Mouse (Mus musculus): ENCODE data around the gene Swap70. TPM values are rescaled to one million over a fixed set of nuclear protein-coding genes. Genes with fewer than 3 reads are reported as not detected.

The Swap70 gene
- polyA plus RNA-seq, 1 experiment = 9.7 TPM

DNA sequence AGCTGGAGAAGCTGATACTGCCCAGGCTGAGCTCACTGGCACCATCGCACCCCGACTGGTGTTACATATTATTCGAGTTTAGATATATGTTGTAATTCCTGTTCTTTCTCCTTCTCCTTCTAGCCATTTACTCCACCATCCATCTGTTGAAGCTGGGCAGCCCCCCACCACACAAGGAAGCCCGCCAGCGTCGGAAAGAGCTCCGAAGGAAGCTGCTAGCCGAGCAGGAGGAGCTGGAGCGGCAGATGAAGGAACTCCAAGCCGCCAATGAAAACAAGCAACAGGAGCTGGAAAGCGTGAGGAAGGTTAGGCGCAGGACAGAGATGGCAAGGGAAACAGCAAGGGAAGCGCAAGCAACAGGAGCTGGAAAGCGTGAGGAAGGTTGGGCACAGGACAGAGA lies 48.3 kb downstream of the Swap70 start:
- no peak overlapping the region for H3K4me3 ChIP-seq (ENCODE audit: low read depth, low read length)
- H3K27me3 ChIP-seq (ENCODE audit: control insufficient read depth, insufficient read depth, low read length) = no peaks in the 10 kb centered on the region
- WGBS = 93% methylated on average over 14 of the region's 14 CpGs
- 0 out of 2 replicates have a peak overlapping the region, but pooled peaks have one; percentile 12 for H3K27ac ChIP-seq (ENCODE audit: insufficient read depth, low read depth, low read length)
- peaks cover 5% of the 10 kb centered on the region; the same call in 1 of the 2 replicates for H3K4me1 ChIP-seq (ENCODE audit: control insufficient read depth, insufficient read depth, insufficient read length, low read length)
- no peak for TF ChIP-seq POLR2A (IDR thresholded peaks at IDR 0.05; ENCODE audit: low read depth, low read length)
- no peak for TF ChIP-seq CTCF (IDR thresholded peaks at IDR 0.05; ENCODE audit: extremely low read depth, insufficient read length, insufficient replicate concordance, low read depth, low read length)
- H3K36me3 ChIP-seq (ENCODE audit: control insufficient read depth, insufficient read depth, low read length) = peaks cover 25% of the 10 kb centered on the region

DNA sequence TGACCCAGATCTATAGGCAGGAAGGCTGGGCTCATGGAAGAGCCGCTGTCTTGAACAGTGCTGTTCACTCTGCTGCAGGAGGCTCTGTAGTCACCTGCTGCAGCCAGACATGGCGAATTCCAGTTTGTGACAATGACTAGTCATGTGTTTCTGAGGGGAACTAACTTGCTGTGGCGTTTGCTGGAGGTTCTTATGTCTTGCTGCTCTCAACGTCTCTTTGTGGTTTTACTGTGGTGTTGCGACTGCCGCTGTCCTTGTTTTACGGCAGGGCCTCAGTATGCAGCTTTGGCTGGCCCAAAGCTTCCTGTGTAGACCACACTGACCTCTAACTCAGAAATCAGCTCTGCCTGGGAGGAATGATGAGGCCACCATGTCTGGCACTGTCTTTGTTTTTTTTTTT lies 48.9 kb downstream of the Swap70 start:
- H3K36me3 ChIP-seq (ENCODE audit: control insufficient read depth, insufficient read depth, low read length) = peaks cover 29% of the 10 kb centered on the region
- H3K27ac ChIP-seq (ENCODE audit: insufficient read depth, low read depth, low read length) = 0 out of 2 replicates have a peak overlapping the region, but pooled peaks have one; percentile 12
- no peak overlapping the region for H3K4me3 ChIP-seq (ENCODE audit: low read depth, low read length)
- H3K27me3 ChIP-seq (ENCODE audit: control insufficient read depth, insufficient read depth, low read length) = no peaks in the 10 kb centered on the region
- WGBS = 82% methylated on average over 7 of the region's 7 CpGs
- H3K4me1 ChIP-seq (ENCODE audit: control insufficient read depth, insufficient read depth, insufficient read length, low read length) = peaks cover 5% of the 10 kb centered on the region; the same call in 1 of the 2 replicates
- no peak for TF ChIP-seq POLR2A (IDR thresholded peaks at IDR 0.05; ENCODE audit: low read depth, low read length)
- no peak for TF ChIP-seq CTCF (IDR thresholded peaks at IDR 0.05; ENCODE audit: extremely low read depth, insufficient read length, insufficient replicate concordance, low read depth, low read length)

DNA sequence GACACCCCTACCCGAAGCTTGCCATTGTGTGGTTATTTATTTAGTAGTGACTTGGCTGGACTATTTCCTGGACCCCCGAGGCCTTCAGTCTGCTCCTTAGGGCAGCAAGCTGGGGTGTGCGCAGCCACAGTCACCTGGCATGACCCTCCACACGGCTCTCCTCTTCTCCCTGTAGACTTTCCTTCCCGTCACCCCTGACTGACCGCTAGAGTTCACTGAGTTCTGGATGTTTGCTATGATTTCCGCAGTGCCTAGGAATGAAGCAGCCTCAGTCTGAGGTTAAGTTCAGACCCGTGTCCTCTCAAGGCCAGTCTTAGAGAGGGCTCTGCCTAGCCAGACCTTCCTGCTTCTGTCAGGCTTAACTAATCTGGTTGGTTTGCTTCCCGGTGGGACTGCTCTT lies 50.3 kb downstream of the Swap70 start:
- Histone ChIP-seq H3K4me1 (ENCODE audit: control insufficient read depth, insufficient read depth, insufficient read length, low read length) (peaks cover 5% of the 10 kb centered on the region; the same call in 1 of the 2 replicates), H3K36me3 (ENCODE audit: control insufficient read depth, insufficient read depth, low read length) (peaks cover 38% of the 10 kb centered on the region), H3K27ac (ENCODE audit: insufficient read depth, low read depth, low read length) (no peak overlapping the region), H3K27me3 (ENCODE audit: control insufficient read depth, insufficient read depth, low read length) (no peaks in the 10 kb centered on the region), H3K4me3 (ENCODE audit: low read depth, low read length) (no peak overlapping the region)
- TF ChIP-seq POLR2A (IDR thresholded peaks at IDR 0.05; ENCODE audit: low read depth, low read length) = no peak
- no peak for TF ChIP-seq CTCF (IDR thresholded peaks at IDR 0.05; ENCODE audit: extremely low read depth, insufficient read length, insufficient replicate concordance, low read depth, low read length)
- WGBS = 76% methylated on average over 9 of the region's 9 CpGs

DNA sequence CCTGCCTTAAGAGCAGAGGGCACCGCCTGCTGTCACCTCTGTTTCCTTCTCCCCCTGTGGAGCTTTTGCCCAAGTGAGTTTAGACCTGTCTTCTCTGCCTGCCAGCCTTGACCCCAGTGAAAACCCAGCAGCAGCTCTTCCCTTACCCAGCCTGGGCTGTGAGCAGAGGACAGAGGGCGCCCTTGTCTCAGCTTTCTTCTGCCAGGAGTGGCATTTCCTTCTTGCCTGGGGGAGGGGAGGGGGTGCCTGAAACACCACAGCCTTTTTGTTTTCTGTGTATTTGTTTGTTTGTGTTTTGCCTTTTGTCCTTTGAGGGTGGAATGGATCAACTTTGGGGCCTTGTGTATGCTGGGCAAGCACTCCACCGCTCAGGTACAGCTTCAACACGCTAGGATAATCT lies 50.9 kb downstream of the Swap70 start:
- TF ChIP-seq CTCF (IDR thresholded peaks at IDR 0.05; ENCODE audit: extremely low read depth, insufficient read length, insufficient replicate concordance, low read depth, low read length) (peak; percentile 27; the same call in 1 of the 2 replicates), POLR2A (IDR thresholded peaks at IDR 0.05; ENCODE audit: low read depth, low read length) (no peak)
- no peaks in the 10 kb centered on the region for H3K27me3 ChIP-seq (ENCODE audit: control insufficient read depth, insufficient read depth, low read length)
- no peak overlapping the region for H3K4me3 ChIP-seq (ENCODE audit: low read depth, low read length)
- H3K27ac ChIP-seq (ENCODE audit: insufficient read depth, low read depth, low read length) = no peak overlapping the region
- peaks cover 37% of the 10 kb centered on the region for H3K36me3 ChIP-seq (ENCODE audit: control insufficient read depth, insufficient read depth, low read length)
- H3K4me1 ChIP-seq (ENCODE audit: control insufficient read depth, insufficient read depth, insufficient read length, low read length) = peaks cover 5% of the 10 kb centered on the region; the same call in 1 of the 2 replicates
- 90% methylated on average over 4 of the region's 4 CpGs for WGBS

DNA sequence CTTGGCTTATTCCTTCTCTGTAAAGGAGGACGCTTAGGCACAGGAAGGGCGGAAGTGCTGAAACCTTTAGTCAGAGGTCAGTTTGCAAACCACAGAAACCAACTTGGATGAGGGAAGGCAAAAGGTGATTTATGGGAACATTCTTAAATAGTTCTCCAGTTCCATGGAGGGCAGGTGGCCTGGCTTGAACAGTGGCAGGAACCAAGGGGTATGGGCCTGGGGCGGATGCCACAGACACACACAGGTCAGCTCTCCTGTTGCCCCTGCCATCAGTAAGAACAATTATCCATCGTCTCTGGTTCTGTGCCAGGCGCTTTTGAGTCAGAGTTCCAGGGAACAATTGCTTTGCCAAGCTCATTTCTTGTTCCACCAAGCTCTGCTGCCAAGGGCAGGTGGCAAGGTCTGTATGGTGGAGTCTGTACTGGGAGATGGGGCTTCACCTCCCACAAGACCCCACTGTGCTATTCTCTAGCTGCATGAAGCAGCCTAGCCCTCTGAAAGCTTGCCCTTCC lies 56.3 kb downstream of the Swap70 start:
- Histone ChIP-seq H3K36me3 (ENCODE audit: control insufficient read depth, insufficient read depth, low read length) (peaks cover 45% of the 10 kb centered on the region), H3K27me3 (ENCODE audit: control insufficient read depth, insufficient read depth, low read length) (no peaks in the 10 kb centered on the region), H3K4me1 (ENCODE audit: control insufficient read depth, insufficient read depth, insufficient read length, low read length) (peaks cover 16% of the 10 kb centered on the region), H3K27ac (ENCODE audit: insufficient read depth, low read depth, low read length) (no peak overlapping the region), H3K4me3 (ENCODE audit: low read depth, low read length) (no peak overlapping the region)
- 69% methylated on average over 5 of the region's 5 CpGs for WGBS
- TF ChIP-seq CTCF (IDR thresholded peaks at IDR 0.05; ENCODE audit: extremely low read depth, insufficient read length, insufficient replicate concordance, low read depth, low read length) = no peak
- no peak for TF ChIP-seq POLR2A (IDR thresholded peaks at IDR 0.05; ENCODE audit: low read depth, low read length)

DNA sequence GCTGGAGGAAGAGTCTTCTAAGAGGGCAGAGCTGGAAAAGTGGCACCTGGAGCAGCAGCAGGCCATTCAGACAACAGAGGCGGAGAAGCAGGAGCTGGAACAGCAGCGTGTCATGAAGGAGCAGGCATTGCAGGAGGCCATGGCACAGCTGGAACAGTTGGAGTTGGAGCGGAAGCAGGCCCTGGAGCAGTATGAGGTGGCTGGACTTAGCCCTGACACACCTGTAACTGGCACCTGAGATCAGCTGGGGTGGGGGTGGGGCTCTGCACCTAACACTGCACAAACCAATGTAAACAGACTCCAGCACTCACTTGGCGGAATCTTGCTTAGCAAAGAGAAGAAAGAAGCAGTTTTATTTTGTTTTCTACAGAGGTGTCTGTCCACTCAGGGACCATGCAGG lies 57.7 kb downstream of the Swap70 start:
- Histone ChIP-seq H3K36me3 (ENCODE audit: control insufficient read depth, insufficient read depth, low read length) (peaks cover 37% of the 10 kb centered on the region), H3K27me3 (ENCODE audit: control insufficient read depth, insufficient read depth, low read length) (no peaks in the 10 kb centered on the region), H3K4me1 (ENCODE audit: control insufficient read depth, insufficient read depth, insufficient read length, low read length) (peaks cover 16% of the 10 kb centered on the region), H3K4me3 (ENCODE audit: low read depth, low read length) (no peak overlapping the region), H3K27ac (ENCODE audit: insufficient read depth, low read depth, low read length) (peak overlapping the region; percentile 75)
- TF ChIP-seq CTCF (IDR thresholded peaks at IDR 0.05; ENCODE audit: extremely low read depth, insufficient read length, insufficient replicate concordance, low read depth, low read length) (no peak), POLR2A (IDR thresholded peaks at IDR 0.05; ENCODE audit: low read depth, low read length) (no peak)
- WGBS = 43% methylated on average over 4 of the region's 4 CpGs

DNA sequence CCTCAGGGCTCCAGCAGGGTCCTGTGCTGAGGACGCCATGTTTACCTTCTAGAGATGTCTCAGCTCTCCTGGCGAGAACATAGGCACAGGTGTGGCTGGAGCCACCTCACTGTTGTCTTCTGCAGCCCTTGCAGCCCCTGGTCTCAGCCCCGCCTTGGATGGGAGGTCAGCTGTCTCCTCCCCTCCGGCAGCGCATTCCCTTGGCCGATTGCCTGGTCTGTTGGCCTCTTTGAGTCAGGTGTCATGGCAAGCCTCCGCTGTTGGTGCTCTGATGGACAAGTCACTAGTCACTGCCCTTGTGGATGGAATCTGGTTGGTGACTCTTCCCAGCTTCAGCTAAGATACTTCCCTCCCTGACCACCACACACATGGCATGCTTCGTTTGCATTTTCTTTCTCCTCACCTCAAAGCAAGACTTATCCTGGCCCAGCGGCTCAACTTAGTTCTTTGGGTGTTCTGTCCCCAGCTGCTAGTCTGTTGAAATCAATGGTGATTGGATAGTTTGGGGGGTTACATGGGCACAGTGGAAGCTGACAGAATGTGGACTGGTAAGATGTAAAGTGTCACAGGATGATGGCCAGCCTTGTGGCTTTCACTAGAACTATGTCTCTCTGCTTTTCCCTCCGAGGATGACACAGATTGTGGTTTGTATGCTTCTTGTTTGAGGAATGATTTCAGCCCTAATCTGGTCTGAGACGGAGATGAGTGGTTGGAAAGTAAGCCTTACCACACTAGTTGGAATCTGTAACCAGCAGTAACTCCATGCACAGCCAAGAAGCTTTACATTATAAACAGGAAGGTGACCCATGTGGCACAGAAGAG lies 60.1 kb downstream of the Swap70 start:
- H3K4me3 ChIP-seq (ENCODE audit: low read depth, low read length) = no peak overlapping the region
- H3K27me3 ChIP-seq (ENCODE audit: control insufficient read depth, insufficient read depth, low read length) = no peaks in the 10 kb centered on the region
- peaks cover 16% of the 10 kb centered on the region for H3K4me1 ChIP-seq (ENCODE audit: control insufficient read depth, insufficient read depth, insufficient read length, low read length)
- TF ChIP-seq POLR2A (IDR thresholded peaks at IDR 0.05; ENCODE audit: low read depth, low read length) (no peak), CTCF (IDR thresholded peaks at IDR 0.05; ENCODE audit: extremely low read depth, insufficient read length, insufficient replicate concordance, low read depth, low read length) (no peak)
- no peak overlapping the region for H3K27ac ChIP-seq (ENCODE audit: insufficient read depth, low read depth, low read length)
- 87% methylated on average over 11 of the region's 11 CpGs for WGBS
- H3K36me3 ChIP-seq (ENCODE audit: control insufficient read depth, insufficient read depth, low read length) = peaks cover 19% of the 10 kb centered on the region

All from small intestine, adult 2 months (tissue).